Mouse (Mus musculus) layer of hippocampus, adult 9-10 months (tissue): ENCODE results near the gene Mad2l2.
"Not testable (repeated sequence)": the region's sequence is repeated elsewhere in the genome, so short reads cannot be mapped to it uniquely, and the experiment has no call there.

Source experiments
- DNase-seq: peaks from one replicate; pipeline ENCODE4 v3.0.0; 2022; ENCODE audit warnings: low spot score

The Mad2l2 gene

DNA sequence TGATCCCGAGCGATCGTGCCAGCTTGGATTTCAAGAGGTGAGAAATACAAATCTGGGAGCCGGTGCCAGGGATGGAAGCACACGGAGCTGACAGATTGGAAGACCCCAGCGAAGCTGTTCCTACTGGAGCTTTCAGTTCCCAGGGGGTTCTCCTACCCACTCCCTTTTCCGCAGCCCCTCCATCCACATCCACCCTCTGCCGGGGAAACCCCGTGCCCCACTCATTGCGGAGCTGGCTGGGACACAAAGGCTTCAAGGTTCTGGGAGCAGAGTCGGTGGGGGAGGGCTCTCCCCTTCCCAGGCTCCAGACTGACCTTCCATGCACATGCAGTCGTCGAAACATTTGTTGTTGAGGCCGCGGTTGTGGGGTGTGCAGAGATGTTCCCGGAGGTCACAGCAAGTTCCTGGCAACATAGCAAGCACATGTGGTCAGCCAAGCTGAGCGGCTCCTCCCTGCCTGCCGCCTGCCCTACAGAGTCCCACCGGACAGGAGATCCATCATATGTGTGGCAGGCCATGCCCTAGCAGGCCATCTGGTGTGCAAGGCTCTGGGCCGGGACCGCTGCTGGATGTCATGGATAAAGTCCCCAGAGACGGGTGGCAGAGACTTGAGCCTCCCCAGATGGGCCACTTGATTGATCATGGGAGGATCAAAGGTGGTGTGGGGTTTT is 22.4 kb upstream of the Mad2l2 start:
- DNase-seq = no peak

DNA sequence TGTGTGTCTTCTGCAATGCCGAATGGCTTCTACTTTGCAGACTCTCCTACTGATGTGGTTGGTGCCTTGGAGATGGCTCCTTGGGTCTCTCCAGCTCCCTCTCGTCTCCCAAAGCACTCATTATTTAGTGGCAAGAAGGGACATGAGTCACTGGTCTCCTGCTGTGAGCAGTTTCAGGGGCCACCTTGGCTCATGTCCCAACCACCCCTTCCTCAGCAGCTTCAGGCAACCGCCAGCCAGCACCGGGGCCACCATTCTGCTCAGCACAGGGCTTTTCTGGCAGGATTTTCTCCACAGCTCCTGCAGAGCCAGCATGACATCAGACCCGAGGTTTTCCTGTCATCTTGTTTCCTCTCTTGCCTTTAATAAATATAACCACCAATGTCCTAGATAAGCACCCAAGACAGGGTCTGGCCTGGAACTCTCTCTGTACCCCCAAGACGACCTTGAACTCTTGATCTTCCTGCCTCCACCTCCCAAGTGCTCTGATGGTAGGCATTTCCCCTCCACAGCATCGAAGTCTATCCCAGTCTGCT is 21.6 kb upstream of the Mad2l2 start:
- DNase-seq = no peak

DNA sequence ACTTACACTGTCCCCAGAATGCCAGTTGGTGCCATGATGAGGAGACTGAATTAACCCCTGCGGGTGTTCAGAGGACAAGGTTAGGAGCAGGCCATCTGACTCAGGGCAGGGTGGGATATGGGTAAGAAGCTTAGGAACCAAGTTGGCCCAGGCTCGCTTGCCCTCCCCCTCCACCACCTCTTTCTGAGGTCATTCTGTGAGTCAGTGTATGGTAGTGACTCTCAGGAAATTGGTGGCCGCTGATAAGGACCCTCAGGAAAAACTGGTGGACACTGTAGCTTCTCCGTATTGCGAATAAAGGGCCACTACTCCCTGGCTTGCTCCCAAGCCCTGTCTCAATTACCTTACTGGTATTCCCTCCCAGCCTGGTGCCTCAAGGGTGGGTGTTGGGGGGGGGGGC is 21.0 kb upstream of the Mad2l2 start:
- DNase-seq = no peak

DNA sequence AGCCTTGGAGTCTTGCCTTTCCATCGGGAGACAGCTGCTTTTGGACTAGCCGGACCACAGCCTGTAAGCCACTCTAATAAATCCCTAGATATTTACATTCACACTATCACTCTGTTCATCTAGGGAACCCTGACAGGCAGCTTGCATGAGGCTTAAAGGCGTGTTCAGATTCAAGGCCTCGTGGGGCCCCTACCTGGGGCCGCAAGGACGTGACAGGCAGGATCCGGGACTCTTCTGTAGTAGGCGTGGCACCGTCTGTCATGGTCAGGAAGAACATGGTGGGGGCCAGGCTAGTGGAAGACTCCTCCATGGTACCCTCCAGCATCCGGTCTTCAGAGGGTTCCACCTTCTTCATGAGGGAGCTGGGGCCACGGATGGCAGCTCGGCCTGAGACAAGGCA is 17.7 kb upstream of the Mad2l2 start:
- no peak for DNase-seq

DNA sequence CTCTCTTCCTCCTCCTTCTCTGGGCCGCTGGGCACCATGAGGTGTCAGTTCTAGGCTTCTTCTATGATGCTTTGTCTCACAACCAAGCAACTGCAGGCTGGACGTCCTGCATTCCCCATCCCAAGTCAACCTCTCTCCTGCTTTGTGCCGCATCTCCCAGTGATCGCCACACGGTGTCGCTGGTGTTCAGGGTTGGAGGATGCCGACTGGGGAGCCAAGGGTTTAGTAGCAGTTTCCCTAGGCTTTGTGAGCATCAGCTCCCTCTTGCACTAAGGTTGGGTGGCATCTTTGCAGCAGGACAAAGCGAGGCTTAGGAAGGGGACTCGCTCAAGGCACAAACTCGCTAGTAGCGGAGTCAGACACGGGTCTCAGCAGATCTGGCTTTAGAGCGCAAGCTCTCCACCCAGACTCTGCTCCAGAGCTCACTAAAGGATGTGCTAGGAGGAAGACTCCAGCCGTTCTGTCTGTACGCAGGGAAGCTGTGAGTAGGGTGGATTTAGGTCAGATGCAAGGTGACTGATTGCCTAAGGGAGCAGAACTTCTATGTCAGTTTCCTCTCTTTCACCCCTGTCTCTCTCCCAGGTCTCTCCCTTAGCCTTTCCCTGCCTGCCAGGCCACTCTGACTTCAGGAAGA is 15.3 kb upstream of the Mad2l2 start:
- peak; percentile 49 for DNase-seq

DNA sequence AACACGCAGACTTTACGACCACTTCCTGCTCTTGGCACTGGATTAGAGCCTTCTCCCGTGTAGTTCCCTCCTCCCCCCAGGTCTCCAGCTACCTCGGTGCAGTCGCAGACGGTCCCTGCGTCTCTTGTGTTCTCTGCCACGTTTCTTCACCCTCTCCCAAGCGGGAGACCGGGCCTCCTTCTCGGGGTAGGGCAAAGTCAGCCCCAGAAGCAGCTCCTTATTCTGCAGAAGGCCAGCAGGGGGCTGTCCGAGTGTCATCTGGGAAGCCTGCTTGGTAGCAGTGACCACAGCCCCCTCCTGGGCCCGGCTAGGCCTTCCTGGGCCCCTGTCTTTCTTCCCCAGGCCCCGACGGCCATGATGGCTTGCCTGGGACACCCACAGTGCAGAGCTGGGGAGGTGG is 14.7 kb upstream of the Mad2l2 start:
- no peak for DNase-seq

GRCm38 (mm10) chr4:148116657-148117056 is 13.5 kb upstream of the Mad2l2 start:
- DNase-seq = no peak

DNA sequence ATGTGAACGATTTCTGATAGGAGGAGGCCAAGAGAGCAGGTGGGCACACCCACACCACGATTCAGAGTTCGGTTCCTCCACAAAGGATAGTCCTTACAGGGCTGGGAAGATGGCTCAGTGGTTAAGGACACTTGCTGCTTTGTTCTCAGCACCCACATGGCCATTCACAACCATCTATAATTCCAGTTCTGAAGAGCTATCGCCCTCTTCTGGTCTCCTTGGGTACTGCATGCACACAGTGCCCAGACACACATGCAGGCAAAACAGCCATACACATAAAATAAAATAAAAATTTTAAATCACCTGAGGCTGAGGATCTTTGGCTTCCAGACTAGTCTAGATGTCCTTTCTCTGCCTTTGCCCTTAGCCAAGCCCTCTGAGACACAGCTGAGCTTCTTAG is 12.8 kb upstream of the Mad2l2 start:
- DNase-seq = no peak

- DNase-seq = not testable (repeated sequence)
Measured at GRCm38 (mm10) chr4:148119578-148119977, 10.6 kb upstream of the Mad2l2 start.

GRCm38 (mm10) chr4:148120555-148120954 is 9.6 kb upstream of the Mad2l2 start:
- no peak for DNase-seq

GRCm38 (mm10) chr4:148121362-148121761 is 8.8 kb upstream of the Mad2l2 start:
- no peak for DNase-seq

GRCm38 (mm10) chr4:148121982-148122693 is 8.0 kb upstream of the Mad2l2 start:
- DNase-seq = no peak

GRCm38 (mm10) chr4:148122694-148123066 is 7.5 kb upstream of the Mad2l2 start:
- no peak for DNase-seq

GRCm38 (mm10) chr4:148128241-148128640 is 1.9 kb upstream of the Mad2l2 start:
- no peak for DNase-seq

DNA sequence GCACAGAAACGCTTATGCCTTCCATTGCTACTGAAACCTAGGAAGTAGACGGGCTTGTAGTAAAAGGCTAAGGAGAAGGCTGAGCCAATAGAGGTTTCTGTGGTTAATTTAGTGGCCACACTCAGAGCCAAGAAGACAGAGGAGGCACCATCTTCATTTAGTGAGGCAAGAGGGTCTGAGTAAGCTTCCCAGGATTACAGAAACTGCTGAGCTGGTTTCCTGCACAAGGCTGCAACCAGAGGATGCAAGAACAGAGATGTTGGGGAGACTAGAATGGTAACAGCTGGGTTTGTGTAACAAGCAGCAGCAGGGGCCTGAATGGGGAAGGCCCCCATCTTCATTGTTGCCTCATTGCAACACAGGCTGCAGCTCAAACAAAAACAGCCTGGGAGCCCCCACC is 1.5 kb upstream of the Mad2l2 start:
- no peak for DNase-seq

DNA sequence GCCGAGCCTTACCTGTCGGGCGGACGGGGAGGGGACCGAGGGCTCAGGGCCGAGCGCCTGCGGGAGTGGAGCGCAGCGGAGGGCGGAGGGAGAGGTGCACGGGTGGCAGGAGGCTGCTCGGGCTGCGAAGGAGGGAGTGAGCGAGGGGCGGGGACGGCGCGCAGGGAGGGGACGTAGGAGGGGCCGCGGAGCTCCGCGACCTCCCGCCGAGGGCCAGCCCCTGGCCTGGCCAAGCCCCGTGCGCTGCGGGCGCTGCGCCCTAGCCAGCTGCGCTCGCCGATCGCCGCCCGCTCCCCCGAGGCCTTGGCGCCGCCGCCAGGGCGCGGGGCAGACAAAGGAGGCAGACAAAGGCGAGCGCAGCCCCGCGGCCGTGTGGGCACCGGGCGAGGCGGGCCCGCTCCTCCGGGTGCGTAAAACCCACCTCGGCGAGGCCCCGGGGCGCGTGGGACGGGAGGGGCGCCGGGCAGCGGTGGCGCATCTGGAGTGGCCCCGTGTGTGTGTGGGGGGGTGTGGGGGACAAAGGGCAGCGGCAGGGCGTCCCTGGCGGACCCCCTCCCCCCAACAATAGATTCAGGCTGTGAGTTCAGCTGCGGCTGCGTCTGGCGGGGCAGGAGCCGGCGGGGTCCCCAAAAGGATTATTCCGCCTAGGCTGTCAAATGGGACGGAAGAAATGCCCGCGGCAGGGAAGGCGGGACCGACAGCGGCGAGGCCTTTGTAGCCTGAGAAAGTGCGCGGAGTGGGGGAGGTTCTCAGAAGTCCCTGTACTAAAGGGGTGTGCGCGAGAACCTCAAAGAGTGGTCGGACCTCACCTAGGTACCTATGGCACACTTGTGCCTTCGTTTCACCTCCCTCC is 603 bp downstream of the Mad2l2 start, which contains the start of gene Draxin:
TSS of gene Draxin (minus strand) at position 138 of the 853 bp plus-strand sequence.
- DNase-seq = no peak

GRCm38 (mm10) chr4:148131497-148132081 is 1.4 kb downstream of the Mad2l2 start:
- no peak for DNase-seq

DNA sequence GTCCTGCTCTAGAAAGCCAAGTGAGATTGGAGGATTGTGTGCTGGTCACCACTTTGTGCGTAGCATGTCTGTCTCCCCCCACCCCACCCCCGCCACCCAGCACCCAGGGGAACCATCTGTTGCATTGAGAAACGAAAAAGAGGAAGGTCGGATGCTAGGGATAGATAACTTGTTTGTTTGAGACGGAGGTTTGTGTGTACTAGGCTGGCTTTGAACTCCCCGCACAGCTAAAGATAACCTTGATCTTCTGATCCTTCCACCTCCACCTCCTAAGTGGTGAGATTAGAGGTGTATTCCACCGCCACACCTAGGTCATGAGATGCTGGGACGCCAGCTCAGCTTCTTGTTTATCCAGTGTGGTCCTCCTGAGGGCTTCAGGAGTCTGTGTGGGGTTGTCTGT is 4.8 kb downstream of the Mad2l2 start:
- DNase-seq = no peak

DNA sequence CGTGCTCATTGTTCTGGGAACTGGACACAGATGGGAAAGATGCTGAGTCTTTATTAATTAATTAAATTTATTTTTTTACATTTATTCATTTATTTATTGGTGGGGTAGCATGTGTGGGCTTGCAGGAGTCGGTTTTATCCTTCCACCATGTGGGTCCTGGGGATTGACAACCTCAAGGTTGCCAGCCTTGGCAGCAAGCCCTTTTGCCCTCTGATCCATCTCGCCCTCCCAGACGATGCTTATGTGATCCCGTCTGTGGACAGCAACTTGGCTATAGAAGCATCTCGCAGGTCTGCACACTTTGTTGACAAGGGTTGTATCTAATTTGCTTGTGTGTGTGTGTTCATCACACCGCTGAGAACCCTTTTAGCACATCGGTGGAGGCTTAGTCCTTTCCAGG is 7.3 kb downstream of the Mad2l2 start:
- no peak for DNase-seq

GRCm38 (mm10) chr4:148139767-148140097 is 9.5 kb downstream of the Mad2l2 start:
- no peak for DNase-seq

GRCm38 (mm10) chr4:148140098-148141011 is 10.2 kb downstream of the Mad2l2 start:
- DNase-seq = peak; percentile 95
